Mouse (Mus musculus) kidney, adult 2 months (tissue): ENCODE data around the gene Cap2.

Experiments
- CTCF ChIP-seq: fragments of 200-500 bp; conservative IDR thresholded peaks from 2 replicates; pipeline ENCODE4 v1.5.1; 2011; ENCODE audit warnings: low read depth, mild to moderate bottlenecking, control low read depth, low read length, moderate library complexity, mixed read lengths; ENCODE audit not compliant: insufficient read depth, insufficient read length
- POLR2A ChIP-seq: fragments of 200-500 bp; IDR thresholded peaks from one replicate; pipeline ENCODE4 v1.6.1; 2011; ENCODE audit warnings: low read depth, low read length, control low read depth

- TF ChIP-seq CTCF (no peak), POLR2A (no peak)
Observed at GRCm38 (mm10) chr13:46654566-46654965, 152.9 kb downstream of the Cap2 start.
